In genomic region chr12:112843803-112844202, GRCm38 (mm10) we compare ENCODE assay signal across 1 mouse cellular context.
TF ChIP-seq lines count a peak whose summit lies in the region.

No protein-coding gene starts in this region.

TF ChIP-seq in CH12.LX, 34 proteins besides CTCF, POLR2A, EP300 and RAD21 (continued from another document):
- peak; percentile 71 for TF ChIP-seq ZC3H11A (IDR thresholded peaks at IDR 0.05; ENCODE audit: low read depth, low read length)
TF ChIP-seq in CH12.LX: peak in this region for 2.
